Mouse (Mus musculus) urinary bladder, postnatal 14 days (tissue): ENCODE results near the gene Ccdc149.

Experiments
- DNase-seq: peaks from one replicate; pipeline ENCODE4 v3.0.0; 2021; ENCODE audit warnings: low spot score

Gene Ccdc149

GRCm38 (mm10) chr5:52370901-52371300, 100.4 kb downstream of the Ccdc149 start:
- no peak for DNase-seq

DNA sequence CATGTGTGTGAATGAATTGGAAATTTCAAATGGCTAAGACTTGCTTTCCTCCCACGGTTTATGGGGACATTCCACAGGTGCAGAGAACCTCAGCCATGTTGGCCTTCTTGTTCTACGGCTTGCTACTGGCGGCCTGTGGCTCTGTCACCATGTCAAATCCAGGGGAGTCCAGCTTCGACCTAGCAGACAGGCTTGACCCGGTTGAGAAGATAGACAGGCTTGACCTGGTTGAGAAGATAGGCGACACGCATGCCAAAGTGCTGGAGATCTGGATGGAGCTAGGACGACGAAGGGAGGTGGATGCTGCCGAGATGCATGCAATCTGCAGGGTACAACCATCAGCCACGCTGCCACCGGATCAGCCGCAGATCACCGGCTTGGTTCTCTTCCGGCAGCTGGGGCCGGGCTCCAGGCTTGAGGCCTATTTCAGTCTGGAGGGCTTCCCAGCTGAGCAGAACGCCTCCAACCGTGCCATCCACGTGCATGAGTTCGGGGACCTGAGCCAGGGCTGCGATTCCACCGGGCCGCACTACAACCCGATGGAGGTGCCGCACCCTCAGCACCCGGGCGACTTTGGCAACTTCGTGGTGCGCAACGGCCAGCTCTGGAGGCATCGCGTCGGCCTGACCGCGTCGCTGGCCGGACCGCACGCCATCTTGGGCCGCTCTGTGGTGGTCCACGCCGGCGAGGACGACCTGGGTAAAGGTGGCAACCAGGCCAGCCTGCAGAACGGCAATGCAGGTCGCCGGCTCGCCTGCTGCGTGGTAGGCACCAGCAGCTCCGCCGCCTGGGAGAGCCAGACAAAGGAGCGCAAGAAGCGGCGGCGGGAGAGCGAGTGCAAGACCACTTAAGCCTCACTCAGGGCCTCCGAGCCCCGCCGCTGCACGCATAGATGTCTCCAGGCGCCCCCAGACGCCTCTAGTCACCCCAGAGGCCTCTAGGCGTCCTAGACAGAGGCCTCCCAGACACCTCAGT, 103.2 kb downstream of the Ccdc149 start:
- no peak for DNase-seq

DNA sequence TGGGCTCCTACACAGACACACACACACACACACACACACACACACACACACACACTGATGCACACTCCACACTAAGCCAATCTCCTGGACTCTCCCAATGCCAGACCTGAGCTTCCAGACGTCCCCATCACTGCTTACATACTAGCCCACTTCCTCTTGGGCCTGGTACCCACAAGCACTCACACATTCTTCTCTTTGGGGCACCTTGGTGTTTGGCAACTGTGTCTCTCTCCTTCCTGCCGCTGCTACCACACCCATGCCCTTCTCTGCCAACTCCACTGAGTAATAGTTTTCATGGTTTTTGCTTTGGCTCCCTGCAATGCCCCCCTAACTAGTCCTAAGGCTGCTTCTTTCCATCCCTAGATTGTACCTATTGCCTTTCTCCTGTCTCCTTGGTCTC, 104.7 kb downstream of the Ccdc149 start:
- no peak for DNase-seq

DNA sequence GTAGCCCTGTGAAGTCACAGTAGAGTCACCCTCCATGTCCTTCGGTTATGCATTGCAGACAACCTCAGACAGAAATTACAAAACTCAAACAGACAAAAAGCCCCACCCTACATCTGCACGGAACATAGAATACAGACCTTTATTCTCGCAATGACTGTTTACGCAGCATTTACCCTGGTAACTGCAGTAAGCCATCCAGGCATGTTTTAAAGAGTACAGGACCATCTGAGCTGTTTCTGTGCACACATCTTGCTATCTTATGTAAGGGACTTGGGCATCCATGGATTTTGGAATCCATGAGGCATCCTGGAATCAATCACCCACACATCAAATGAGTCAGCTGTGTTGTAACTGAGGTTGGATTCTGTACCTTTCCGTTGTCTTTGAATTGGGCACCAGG, 105.4 kb downstream of the Ccdc149 start:
- no peak for DNase-seq

- no peak for DNase-seq
Observed at GRCm38 (mm10) chr5:52364521-52364920, 106.8 kb downstream of the Ccdc149 start.

DNA sequence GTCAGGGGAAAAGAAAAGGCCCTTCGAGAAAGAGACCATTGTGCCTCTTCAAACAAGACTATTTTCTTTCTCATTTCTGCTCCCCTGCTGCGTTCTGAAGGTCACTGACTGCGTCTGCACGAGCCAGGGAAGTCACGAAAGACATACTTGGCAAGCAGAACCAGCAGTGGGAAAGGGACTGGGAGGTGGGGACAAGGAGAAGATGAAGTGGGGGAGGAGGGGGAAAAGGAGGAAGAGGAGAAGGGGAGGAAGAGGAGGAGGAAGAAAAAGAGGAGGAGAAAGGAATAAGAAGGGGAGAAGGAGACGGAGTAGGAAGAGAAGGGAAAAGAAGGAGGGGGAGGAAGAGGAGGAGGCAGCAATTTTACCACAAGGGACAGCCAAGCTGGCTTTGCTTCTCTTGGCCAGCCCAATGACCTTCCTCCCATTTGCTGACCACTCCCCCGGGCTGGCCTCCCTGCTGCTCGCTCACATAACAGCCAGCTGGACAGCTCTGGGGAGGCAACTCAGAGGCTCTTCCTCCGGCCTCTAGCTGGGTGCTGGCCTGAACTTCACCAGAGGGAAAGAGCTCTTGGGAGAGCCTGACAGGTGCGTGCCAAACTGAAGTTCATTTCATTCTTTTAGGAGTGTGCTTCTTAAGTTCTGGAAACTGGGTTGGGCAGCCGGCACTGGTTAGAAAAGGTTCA, 107.7 kb downstream of the Ccdc149 start, which contains the start of gene Sod3:
Sod3 (plus strand) TSS at position 324 of the 683 bp plus-strand sequence.
- DNase-seq: peak; percentile 65

- DNase-seq: no peak
Observed at GRCm38 (mm10) chr5:52362776-52363467, 108.4 kb downstream of the Ccdc149 start.

DNA sequence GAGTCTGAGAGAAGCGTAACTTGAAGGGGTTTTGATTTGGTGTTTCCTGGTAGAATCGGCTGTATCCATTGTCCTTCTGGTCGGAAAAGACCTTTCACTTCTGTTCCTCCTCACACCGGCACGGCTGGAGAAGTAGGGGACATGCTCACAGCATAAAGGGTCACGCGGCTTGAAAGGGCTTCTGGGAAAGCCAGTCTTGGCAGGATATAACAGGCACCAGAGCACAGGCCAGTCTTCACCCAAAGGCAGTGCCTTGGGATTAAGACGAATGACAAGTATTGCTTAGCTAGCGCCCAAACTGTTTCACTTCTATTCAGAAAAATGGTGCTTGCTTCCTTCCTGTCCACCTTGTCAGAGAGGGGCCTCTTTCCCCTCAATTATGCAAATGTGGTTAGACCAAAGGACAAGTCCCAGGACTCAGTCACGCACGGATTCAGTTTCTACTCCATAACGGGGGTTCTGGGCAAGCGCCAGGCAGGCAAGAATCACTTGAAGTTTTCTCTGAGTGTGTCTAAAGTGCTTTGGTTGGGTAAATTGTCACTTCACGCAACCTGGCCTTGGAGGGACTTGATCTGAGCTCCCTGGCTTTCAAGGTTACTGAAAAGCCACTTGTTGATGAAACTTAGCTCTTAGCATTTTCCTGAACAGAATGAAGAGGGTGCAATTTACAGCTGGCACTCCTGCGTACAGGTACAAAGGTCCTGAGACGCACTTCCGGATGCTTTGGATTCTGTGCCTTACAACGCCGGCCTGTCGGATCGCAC, 110.9 kb downstream of the Ccdc149 start:
- no peak for DNase-seq

DNA sequence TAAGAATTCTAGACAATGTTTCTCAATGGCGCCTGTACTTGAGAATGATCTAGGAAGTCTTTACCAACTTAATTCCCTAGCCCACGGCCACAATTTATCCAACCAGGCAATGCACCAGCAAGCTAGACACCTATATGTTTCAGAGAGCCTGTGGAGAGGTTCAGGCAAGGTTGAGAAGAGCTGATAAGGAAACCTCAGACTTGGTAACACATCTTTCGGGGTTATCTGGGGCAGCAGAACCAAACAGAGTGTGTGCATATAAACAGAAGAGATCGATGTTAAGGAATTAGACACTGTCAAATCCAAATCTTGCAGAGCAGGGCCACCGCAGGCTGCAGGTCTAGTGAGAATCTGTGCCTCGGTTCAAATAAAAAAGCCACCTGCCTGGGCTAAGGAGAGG, 113.2 kb downstream of the Ccdc149 start:
- no peak for DNase-seq

DNA sequence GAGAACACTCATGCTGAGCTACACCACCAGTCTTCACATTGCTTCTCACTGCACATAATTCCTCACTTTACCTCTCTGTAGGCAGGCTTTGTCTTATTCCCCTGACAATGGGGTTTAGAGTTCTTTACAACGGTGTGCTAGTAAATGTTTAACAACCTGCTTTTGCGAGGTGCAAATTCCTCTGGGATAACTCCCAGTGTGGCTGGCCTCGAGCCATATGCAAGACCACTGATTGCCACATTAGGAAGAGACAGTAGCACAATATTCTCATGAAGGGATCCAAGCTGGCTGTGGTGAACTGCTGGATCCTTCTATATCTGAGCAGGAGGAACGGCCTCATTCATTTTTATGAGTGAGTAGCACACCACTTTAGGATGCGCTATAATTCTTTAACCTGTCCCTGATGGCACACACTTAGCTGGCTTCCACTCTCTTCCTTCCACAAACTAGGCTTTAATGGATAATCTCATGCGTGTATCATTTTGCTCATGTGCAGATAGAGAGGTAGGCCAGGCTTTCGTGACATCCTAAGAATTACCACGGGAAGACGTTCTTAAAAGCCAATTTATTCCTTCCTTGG, 114.1 kb downstream of the Ccdc149 start:
- no peak for DNase-seq

- DNase-seq: peak; percentile 11
Observed at GRCm38 (mm10) chr5:52355612-52356011, 115.7 kb downstream of the Ccdc149 start.

DNA sequence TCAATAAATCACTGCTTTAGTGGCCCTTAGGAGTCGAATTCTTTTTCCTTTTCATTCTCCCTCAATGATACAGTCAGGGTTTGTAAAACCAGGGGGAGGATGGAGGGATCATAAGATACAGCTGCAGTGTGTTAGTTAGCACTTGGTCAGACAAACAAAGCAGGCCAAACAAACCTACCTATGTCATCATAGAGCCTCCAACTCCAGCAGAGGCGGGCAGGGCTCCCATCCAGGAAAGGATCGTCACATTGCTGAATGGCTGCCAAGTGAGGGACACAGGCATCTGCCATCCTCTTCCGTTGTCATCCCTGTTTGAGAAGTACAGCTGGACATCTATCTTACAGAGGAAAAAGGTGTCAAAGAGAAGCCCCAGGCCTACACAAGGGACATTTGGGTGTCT, 116.9 kb downstream of the Ccdc149 start:
- DNase-seq: no peak

DNA sequence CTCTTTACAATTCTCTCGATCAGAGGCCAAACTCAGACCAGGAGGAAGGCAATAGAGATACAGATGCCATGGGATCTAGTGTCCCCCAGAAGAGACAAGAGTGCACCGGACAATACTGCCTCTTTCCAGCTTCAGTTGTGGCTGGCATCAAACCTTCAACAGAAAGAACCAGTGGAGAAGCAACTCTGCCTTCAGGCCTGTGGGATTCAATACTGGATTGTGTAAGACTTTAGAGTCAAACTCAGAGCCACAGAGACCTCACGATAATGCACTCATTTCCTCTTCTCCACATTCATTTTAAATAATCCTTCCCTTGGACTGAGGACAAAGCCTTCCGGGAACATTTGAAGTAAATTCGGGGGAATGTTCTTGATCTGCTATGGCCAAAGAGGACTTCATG, 118.6 kb downstream of the Ccdc149 start:
- no peak for DNase-seq

- DNase-seq: no peak
Observed at GRCm38 (mm10) chr5:52351561-52351960, 119.8 kb downstream of the Ccdc149 start.

GRCm38 (mm10) chr5:52350451-52350850, 120.9 kb downstream of the Ccdc149 start:
- no peak for DNase-seq

- DNase-seq: no peak
Observed at GRCm38 (mm10) chr5:52346890-52347289, 124.4 kb downstream of the Ccdc149 start.

GRCm38 (mm10) chr5:52339134-52339533, 132.2 kb downstream of the Ccdc149 start:
- no peak for DNase-seq

DNA sequence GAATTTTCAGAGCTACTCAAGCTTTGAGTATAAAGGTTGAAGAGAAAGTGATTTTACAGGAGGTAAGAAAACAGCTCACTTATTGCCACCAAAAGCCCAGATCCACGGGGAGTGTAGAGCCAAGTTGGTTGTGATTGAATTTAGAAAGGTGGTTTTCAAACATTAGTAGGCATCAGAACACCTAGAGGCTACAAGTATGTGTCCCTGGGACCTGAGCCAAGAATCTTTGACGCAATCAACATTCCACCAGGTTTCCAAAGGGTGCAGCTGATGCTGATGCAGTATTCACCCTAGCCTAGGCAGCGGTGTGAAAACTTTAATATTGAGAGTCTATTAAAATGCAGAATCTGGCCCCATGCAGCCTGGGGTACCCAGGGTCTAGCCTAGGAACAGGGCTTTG, 135.7 kb downstream of the Ccdc149 start:
- DNase-seq: peak; percentile 7

GRCm38 (mm10) chr5:52332120-52332519, 139.2 kb downstream of the Ccdc149 start:
- DNase-seq: no peak
